Mouse (Mus musculus): ENCODE measurements around the gene Rab11b. TPM values are rescaled to one million over a fixed set of nuclear protein-coding genes. Genes with fewer than 3 reads are reported as not detected.
"Not testable (repeated sequence)": the region's sequence is repeated elsewhere in the genome, so short reads cannot be mapped to it uniquely, and the experiment has no call there.

The Rab11b gene
- polyA plus RNA-seq, 1 experiment from 2014 or later: 350 TPM

DNA sequence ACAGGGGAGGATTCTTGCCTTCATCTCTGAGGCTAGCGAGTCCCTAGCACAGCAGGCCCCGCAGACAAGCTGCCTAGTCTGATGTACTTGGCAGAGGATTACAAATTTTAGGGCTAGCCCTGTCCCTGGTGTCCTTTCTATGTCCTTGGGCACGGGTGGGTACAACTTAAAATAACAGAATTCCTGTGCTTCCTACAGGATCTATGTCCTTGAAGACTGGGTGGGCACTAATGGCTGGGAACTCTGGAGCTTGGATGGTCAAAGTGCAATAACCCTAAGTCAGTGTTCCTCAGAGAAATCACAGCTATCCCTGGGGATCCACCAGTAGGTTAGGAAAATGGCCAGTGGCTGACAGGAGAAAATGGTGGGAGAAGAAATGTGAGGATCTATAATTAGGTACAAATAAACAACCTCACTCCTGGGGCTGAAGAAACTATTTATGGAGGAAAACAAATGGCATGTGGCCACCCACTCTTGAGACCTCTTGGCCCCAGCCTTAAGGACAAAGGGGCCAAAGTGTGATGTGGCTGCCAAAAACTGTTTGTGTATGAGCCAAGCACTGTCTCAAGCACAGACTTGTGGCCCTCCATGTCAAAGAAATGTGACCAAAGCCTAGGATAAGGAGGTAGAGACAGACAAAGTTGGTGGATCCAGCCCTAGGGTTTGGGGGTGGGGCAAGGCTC, 4.1 kb downstream of the Rab11b start:
- WGBS: 93% methylated on average over 3 of the region's 3 CpGs
- Histone ChIP-seq H3K27ac (no peak overlapping the region), H3K4me3 (no peak overlapping the region), H3K9me3 (replicated peaks) (no peaks in the 10 kb centered on the region), H3K36me3 (peaks cover 57% of the 10 kb centered on the region), H3K4me1 (peaks cover 42% of the 10 kb centered on the region), H3K27me3 (ENCODE audit: low read depth, poor library complexity, severe bottlenecking) (no peaks in the 10 kb centered on the region)
- no peak for DNase-seq (ENCODE audit: low spot score)

DNA sequence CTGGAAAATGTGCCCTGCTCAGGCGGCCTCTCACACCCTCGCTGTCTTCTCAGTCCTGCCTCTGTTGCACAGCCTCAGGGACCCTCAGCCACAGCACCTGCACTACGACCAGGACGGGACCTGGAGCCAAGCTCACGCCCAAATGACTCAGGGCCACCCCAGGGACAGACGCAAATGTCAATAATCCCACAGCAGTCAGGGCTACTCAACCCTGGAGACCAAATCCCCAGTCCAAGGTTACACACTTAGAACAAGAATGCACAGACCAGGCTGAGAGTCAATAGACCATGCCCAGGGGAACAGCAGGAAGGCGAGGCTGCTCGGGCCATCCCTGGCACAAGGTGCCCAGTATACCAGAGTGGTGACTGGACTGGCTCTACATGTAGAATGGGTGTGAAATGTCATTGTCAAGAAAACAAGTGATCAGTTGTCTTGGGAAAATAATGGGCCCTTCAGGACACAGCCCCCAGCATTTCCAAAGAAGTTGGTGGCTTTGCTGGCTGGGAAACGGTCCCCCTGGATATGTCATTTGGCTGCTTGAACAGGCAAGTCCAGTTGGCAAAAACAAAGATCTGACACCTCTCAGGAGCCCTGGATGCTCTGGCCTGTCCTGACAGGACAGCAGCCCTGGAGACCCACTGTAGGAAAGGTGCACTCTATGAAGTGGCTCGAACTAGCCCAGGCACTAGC, 4.8 kb downstream of the Rab11b start:
- WGBS: 88% methylated on average over 10 of the region's 10 CpGs
- Histone ChIP-seq H3K4me1 (peaks cover 42% of the 10 kb centered on the region), H3K27ac (no peak overlapping the region)

DNA sequence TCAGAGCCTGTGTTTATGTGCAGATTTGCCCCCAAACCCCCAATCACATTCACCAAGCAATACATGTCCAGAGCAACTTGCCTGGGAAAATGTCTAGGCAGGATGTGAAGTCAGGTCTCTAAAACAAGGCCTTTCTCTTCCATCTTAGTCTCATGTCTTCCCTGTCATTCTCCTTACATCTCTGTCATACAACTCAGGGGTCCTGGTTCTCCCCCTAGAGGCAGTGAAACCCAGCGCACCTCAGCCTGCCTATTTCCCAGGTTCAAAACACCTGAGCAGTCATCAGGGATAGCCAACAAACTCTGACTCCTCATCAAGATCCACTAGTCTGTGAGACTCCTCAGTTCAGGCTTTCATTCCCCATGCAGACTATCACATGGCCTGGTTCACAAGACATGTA, 5.7 kb downstream of the Rab11b start:
- 67% methylated on average over 1 of the region's 1 CpGs for WGBS
- no peak overlapping the region for H3K27ac ChIP-seq
- no peak overlapping the region for H3K4me3 ChIP-seq
- peaks cover 40% of the 10 kb centered on the region for H3K4me1 ChIP-seq
- no peak for DNase-seq (ENCODE audit: low spot score)
- no peaks in the 10 kb centered on the region for H3K9me3 ChIP-seq (replicated peaks)
- peaks cover 72% of the 10 kb centered on the region for H3K36me3 ChIP-seq
- H3K27me3 ChIP-seq (ENCODE audit: low read depth, poor library complexity, severe bottlenecking): no peaks in the 10 kb centered on the region

More for the DNA sequence above, 4.8 kb downstream of the Rab11b start:
- Histone ChIP-seq H3K4me3 (no peak overlapping the region), H3K9me3 (replicated peaks) (no peaks in the 10 kb centered on the region), H3K27me3 (ENCODE audit: low read depth, poor library complexity, severe bottlenecking) (no peaks in the 10 kb centered on the region), H3K36me3 (peaks cover 63% of the 10 kb centered on the region)
- DNase-seq (ENCODE audit: low spot score): no peak

DNA sequence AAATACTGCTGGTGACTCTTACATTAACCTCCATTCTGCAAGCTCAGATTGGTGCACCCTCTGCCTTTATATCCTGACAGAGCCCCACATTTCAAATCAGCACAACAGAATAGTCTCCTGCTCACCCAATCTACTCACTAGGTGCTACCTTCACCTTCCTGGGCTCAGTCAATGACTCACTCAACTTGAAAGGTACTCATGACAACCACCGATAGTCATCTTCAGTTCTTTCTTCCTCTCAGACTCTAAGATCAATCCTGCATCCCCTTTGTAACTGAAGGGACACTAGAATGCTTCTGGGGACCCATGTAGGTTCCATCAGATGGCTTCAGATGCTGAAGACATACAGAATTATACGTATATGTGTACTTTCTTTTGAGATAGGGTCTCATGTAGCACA, 8.0 kb downstream of the Rab11b start:
- Histone ChIP-seq H3K4me3 (no peak overlapping the region), H3K36me3 (peaks cover 84% of the 10 kb centered on the region), H3K9me3 (replicated peaks) (no peaks in the 10 kb centered on the region), H3K4me1 (peaks cover 20% of the 10 kb centered on the region), H3K27me3 (ENCODE audit: low read depth, poor library complexity, severe bottlenecking) (no peaks in the 10 kb centered on the region), H3K27ac (no peak overlapping the region)
- no peak for DNase-seq (ENCODE audit: low spot score)
- WGBS: 95% methylated on average over 2 of the region's 2 CpGs

DNA sequence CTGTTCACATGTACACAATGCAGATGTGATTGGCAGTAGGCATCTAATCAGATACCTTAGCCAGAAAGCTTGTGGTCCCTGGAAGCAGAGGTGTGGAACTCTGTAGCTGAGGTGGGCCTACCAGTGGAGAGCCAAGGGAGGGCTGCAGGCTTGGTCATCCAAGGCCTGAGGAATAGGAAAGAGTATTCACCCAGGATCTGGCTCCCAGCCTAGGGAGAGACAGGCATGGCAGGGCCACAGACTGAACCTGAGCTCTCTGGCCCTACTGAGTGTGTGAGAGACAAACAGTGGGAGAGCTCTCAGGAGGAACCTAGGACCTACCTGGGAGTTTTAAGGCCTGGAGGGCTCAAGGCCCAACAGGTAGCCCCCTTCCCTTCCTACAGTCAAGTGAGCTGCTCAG, 9.1 kb downstream of the Rab11b start:
- Histone ChIP-seq H3K27ac (no peak overlapping the region), H3K9me3 (replicated peaks) (no peaks in the 10 kb centered on the region), H3K36me3 (peaks cover 81% of the 10 kb centered on the region), H3K27me3 (ENCODE audit: low read depth, poor library complexity, severe bottlenecking) (no peaks in the 10 kb centered on the region), H3K4me1 (peaks cover 10% of the 10 kb centered on the region), H3K4me3 (no peak overlapping the region)
- DNase-seq (ENCODE audit: low spot score): no peak

DNA sequence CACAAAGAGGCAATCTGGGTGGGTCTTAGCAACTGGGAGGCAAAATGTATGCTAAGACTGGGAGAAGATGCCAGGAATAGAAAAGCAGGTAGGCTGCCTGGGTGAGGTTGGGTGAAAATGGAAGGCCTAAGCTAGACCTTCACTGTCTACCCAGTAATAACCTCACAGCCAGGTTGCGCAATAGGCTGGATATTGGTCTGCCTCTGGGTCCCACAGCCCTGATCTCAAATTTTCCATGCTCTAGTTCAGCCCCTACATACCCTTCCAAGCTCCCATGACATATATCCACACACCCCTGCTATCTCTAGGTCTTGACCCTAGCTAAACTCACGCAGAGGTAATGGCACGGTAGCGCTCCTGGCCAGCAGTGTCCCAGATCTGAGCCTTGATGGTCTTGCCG, 10.9 kb downstream of the Rab11b start:
- WGBS: 94% methylated on average over 5 of the region's 5 CpGs
- H3K27ac ChIP-seq: no peak overlapping the region
- DNase-seq (ENCODE audit: low spot score): no peak

DNA sequence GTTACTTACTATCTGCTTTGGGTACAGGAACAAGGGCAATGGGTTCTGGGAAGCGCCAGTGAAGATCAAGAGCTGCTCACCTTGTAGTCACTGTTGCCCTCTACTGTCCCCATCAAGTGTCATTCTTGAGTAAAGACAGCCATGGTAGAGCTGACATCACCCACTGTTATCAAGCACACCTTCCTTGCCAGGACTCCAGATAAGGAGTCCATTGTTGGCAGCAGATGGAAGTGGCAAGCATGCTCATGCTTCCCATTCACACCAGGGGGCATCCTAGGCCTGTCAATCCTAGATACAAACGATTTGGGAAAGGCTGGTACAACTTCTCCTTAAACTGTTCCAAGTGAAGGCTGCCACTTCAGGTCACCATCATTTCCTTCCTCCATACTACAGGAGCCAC, 14.3 kb downstream of the Rab11b start:
- no peaks in the 10 kb centered on the region for H3K9me3 ChIP-seq (replicated peaks)
- DNase-seq (ENCODE audit: low spot score): no peak
- no peaks in the 10 kb centered on the region for H3K27me3 ChIP-seq (ENCODE audit: low read depth, poor library complexity, severe bottlenecking)
- peaks cover 5% of the 10 kb centered on the region; the same call in 1 of the 2 replicates for H3K4me1 ChIP-seq
- H3K4me3 ChIP-seq: no peak overlapping the region
- 86% methylated on average over 2 of the region's 2 CpGs for WGBS
- H3K27ac ChIP-seq: no peak overlapping the region
- peaks cover 61% of the 10 kb centered on the region for H3K36me3 ChIP-seq

More for the DNA sequence above, 10.9 kb downstream of the Rab11b start:
- no peaks in the 10 kb centered on the region for H3K9me3 ChIP-seq (replicated peaks)
- no peaks in the 10 kb centered on the region for H3K27me3 ChIP-seq (ENCODE audit: low read depth, poor library complexity, severe bottlenecking)
- no peaks in the 10 kb centered on the region for H3K4me1 ChIP-seq
- H3K4me3 ChIP-seq: no peak overlapping the region
- H3K36me3 ChIP-seq: peaks cover 86% of the 10 kb centered on the region

DNA sequence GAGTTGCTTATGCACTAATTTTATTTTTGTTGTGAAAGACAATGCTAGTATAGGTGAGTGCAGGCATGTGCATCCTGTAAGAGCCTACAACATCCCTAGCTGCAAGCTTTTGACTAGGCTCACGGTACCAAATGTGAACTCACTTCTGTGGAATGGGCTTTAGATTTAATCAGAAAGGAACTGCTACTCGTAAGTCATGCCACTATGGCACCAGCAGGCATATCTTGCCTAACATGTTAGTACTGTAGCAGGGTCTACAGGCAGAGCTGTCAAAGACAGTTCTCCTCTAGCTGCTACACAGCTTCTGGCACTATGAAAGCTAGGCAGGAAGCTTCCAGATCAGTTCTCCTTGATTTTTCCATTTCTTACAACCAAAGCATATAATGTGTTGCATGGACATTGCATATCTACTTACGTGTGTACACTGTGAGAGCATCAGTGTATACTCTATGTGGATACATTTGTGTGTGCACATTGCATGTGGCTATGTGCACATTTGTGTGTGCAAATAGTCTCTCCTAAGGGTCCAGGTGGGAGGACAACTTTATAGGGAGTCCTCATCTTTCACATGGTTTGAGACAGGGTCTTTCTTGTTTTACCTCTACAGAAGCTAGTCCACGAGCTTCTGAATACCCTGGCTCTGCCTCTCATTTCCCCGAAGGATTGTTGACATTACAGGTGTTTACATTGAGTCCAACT, 15.5 kb downstream of the Rab11b start:
- H3K36me3 ChIP-seq: peaks cover 50% of the 10 kb centered on the region
- 93% methylated on average over 5 of the region's 5 CpGs for WGBS

DNA sequence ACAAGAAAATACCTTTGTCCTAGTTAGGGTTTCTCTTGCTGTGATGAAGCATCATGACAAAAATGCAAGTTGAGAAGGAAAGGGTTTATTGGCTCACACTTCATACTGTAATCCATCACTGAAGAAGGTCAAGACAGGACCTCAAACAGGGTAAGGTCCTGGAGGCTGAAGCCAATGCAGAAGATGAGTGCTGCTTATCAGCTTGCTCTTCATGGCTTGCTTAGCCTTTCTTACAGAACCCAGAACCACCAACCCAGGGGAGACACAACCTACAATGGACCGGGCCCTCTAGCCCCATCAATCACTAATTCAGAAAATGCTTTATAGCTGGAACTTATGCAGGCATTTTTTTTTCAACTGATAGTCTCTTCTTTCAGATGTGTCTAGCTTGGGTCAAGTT, 17.9 kb downstream of the Rab11b start:
- Histone ChIP-seq H3K4me1 (peaks cover 5% of the 10 kb centered on the region; the same call in 1 of the 2 replicates), H3K27me3 (ENCODE audit: low read depth, poor library complexity, severe bottlenecking) (no peaks in the 10 kb centered on the region), H3K4me3 (no peak overlapping the region), H3K9me3 (replicated peaks) (no peaks in the 10 kb centered on the region), H3K27ac (no peak overlapping the region), H3K36me3 (peaks cover 25% of the 10 kb centered on the region)
- 87% methylated on average over 1 of the region's 1 CpGs for WGBS
- peak; percentile 22 for DNase-seq (ENCODE audit: low spot score)

More for the DNA sequence above, 15.5 kb downstream of the Rab11b start:
- Histone ChIP-seq H3K4me1 (peaks cover 5% of the 10 kb centered on the region; the same call in 1 of the 2 replicates), H3K4me3 (no peak overlapping the region), H3K9me3 (replicated peaks) (no peaks in the 10 kb centered on the region), H3K27me3 (ENCODE audit: low read depth, poor library complexity, severe bottlenecking) (no peaks in the 10 kb centered on the region), H3K27ac (no peak overlapping the region)
- DNase-seq (ENCODE audit: low spot score): no peak

DNA sequence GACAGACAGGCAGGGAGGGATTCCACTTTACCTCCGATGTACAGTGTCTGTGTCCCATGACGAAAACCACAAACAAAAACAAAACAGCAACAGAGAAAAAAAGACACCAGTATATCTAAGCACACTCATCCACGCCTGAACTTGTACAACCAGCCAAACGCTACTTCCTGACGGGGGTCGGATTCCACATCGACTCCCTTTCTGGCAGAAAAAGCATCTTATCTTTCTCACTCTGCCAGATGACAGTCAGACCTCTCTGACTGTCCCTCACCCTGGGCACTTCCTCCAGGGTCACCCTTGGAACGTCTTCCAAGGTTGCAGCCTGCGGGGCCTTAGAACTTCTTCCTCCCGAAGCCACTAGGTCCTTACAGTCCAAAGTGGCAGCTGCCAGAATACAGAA, 26.8 kb downstream of the Rab11b start:
- not testable (repeated sequence) for H3K4me1 ChIP-seq; H3K36me3 ChIP-seq; H3K4me3 ChIP-seq; DNase-seq (ENCODE audit: low spot score); H3K27ac ChIP-seq; H3K27me3 ChIP-seq (ENCODE audit: low read depth, poor library complexity, severe bottlenecking); H3K9me3 ChIP-seq (replicated peaks)
- 88% methylated on average over 10 of the region's 10 CpGs for WGBS

DNA sequence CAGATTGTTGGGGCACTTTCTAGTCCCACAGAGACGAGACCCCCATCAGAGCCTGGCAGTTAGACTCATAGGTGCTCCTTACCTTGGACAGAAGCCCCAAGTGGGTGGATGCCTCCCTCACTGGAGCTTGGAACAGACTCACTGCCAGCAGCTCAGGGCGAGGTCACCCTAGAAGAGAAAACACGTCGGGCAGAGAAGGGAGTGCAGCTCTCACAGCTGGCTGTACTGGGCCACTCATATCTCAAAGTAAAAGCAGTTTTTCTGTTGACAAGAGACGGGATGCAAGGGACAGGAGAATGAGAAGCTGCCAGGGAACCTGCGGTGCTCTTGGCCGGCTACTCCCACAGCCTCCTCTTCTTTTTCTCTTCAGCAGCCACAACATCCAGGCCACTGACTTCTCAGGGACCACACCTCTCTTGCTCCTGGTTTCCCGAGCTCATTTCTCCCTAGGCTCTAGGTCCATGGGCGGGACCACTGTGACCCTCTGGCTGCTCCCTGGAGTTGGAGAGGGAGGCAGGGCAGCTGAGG, 27.7 kb downstream of the Rab11b start:
- 82% methylated on average over 9 of the region's 9 CpGs for WGBS
- H3K36me3 ChIP-seq; H3K4me1 ChIP-seq; DNase-seq (ENCODE audit: low spot score); H3K9me3 ChIP-seq (replicated peaks); H3K4me3 ChIP-seq; H3K27ac ChIP-seq; H3K27me3 ChIP-seq (ENCODE audit: low read depth, poor library complexity, severe bottlenecking): not testable (repeated sequence)

DNA sequence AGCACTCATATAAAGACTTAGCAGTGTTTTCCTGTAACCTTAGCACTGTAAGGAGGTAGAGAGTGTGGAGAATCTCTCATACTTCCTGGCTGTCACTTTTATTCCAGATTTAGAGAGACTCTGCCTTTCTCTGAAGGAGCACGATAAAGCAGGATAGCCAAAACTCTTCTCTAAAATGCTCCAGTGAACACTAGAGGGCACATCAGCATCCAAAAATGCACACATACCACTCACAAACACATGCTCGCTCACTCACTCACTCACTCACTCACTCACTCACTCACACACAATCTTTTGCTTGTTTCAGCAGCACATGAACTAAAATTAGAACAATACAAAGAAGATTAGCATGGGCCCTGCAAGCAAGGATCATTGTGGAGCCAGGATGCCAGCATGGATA, 31.1 kb downstream of the Rab11b start:
- DNase-seq (ENCODE audit: low spot score): no peak
- Histone ChIP-seq H3K4me1 (no peaks in the 10 kb centered on the region), H3K27me3 (ENCODE audit: low read depth, poor library complexity, severe bottlenecking) (no peaks in the 10 kb centered on the region), H3K9me3 (replicated peaks) (0 out of 2 replicates have a peak, but pooled peaks cover 2% of the 10 kb centered on the region), H3K4me3 (no peak overlapping the region), H3K27ac (no peak overlapping the region), H3K36me3 (no peaks in the 10 kb centered on the region)
- WGBS: 74% methylated on average over 2 of the region's 2 CpGs

DNA sequence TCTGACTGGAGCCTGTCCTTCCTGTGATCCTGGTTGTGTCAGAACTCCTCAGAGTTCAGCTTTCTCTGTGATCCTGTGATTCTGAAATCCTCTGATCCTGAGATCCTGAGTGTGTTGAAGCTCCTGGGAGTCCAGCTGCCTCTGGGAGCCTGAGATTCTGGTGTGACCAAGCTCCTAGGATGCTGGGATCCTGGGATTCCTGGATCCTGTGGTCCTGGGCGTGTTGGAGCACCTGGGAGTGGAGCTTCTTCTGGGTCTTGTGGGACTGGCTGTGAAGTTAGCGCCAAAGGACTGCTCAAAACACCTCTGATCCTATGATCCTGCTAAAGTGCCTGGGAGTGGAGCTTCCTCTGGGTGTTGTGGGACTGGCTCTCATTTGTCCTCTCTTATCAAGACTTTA, 31.9 kb downstream of the Rab11b start:
- DNase-seq (ENCODE audit: low spot score): no peak
- Histone ChIP-seq H3K4me1 (no peaks in the 10 kb centered on the region), H3K27ac (no peak overlapping the region), H3K4me3 (no peak overlapping the region), H3K27me3 (ENCODE audit: low read depth, poor library complexity, severe bottlenecking) (no peaks in the 10 kb centered on the region), H3K36me3 (no peaks in the 10 kb centered on the region), H3K9me3 (replicated peaks) (0 out of 2 replicates have a peak, but pooled peaks cover 2% of the 10 kb centered on the region)
- WGBS: 75% methylated on average over 2 of the region's 2 CpGs
